Mouse (Mus musculus): Measurements from ENCODE around the gene Wdr74.

DNA sequence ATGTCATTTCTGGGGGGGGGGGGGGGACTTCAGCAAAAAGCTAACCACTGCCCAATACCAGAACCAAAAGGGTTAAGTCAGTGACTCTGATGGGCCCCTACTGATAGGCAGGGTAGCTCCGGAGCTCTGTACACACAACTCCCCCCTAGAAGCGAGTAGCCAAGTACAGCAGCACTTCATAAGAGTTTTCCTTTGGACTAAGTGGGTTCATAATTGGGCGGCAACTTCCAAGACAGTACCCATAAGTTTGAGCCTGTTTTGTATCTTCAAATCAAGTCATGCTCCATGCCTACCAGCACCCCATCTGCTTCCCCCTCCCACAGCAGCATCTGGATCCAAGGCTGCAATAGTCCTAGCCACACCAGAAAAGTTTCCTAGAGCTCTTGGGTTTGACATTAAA is 20.0 kb downstream of the Wdr74 start:
- no peak for TF ChIP-seq CTCF (IDR thresholded peaks at IDR 0.05; ENCODE audit: borderline replicate concordance, insufficient read depth, low read depth, low read length)
- no peak for TF ChIP-seq POLR2A (IDR thresholded peaks at IDR 0.05; ENCODE audit: borderline replicate concordance, insufficient read depth, low read length)
